Mouse (Mus musculus) retina, postnatal 7 days (tissue): Measurements from ENCODE around the gene Psmc1.

Source experiments
- DNase-seq: peaks from one replicate; pipeline ENCODE4 v3.0.0-alpha.2; 2012; ENCODE audit warnings: low read depth, low spot score

The Psmc1 gene

GRCm38 (mm10) chr12:100172481-100172880 is 62.5 kb downstream of the Psmc1 start:
- DNase-seq: no peak
